Mouse (Mus musculus) stomach, postnatal 0 days (tissue): Measurements from ENCODE around the gene Zfp534.
"Not testable (repeated sequence)": the region's sequence is repeated elsewhere in the genome, so short reads cannot be mapped to it uniquely, and the experiment has no call there.

Experiments used
- CTCF ChIP-seq: IDR thresholded peaks from 2 replicates; pipeline ENCODE4 v1.5.1; 2016; ENCODE audit warnings: antibody characterized with exemption, low read depth, mild to moderate bottlenecking, moderate library complexity
- EP300 ChIP-seq: optimal IDR thresholded peaks from 2 replicates; pipeline ENCODE3; 2016; ENCODE audit warnings: antibody characterized with exemption

- not testable (repeated sequence) for TF ChIP-seq EP300, CTCF
Observed at GRCm38 (mm10) chr4:147633818-147634262, 68.5 kb downstream of the Zfp534 start.
